In the genomic region with DNA sequence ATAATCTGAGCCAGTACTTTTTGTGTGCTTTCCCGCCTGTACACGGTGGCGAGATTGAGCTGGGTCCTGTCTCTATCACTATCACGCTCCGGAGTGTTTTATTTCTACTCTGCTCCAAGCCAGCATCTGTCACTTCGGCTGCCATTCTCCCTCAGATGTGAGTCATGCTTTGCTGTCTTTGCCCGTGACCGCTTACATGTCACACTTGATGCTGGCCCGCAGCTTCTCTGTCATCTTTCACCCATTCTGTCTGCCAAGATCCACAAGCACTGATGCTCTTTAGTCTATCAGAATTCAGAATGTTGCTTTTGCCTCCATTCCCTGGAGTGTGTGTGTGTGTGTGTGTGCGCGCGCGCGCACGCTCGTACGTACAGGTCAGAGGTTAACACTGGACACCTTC, we compare ENCODE assay signal across 17 mouse cellular contexts. TPM values are rescaled to one million over a fixed set of nuclear protein-coding genes. Genes with fewer than 3 reads are reported as not detected.
DNase-seq lines count a peak whose midpoint lies in the region; ATAC-seq lines count a peak whose summit lies in the region.
"Had no signal": no experiment of that assay in that cellular context is flagged by ENCODE, and none has a peak within 500 bp of the region (broad histone marks: within the 10 kb centered on the region; RNA-seq: fewer than 3 reads in every experiment).

No protein-coding gene starts in this region.

- H3K27ac ChIP-seq in hindbrain, embryonic 12.5 days = peak overlapping the region; percentile 81; the same call in 1 of the 2 replicates
- no peak overlapping the region for H3K27ac ChIP-seq in hindbrain, embryonic 10.5 days
- H3K27ac ChIP-seq in hindbrain, embryonic 15.5 days (replicated peaks) = peak overlapping the region; percentile 89
- peak overlapping the region; percentile 91 for H3K27ac ChIP-seq in midbrain, embryonic 16.5 days (ENCODE audit: low read length)
- H3K27ac ChIP-seq: embryonic facial prominence, embryonic 15.5 days; kidney, postnatal 0 days; macrophage had no signal

- H3K36me3 ChIP-seq in hindbrain, embryonic 12.5 days = no peaks in the 10 kb centered on the region
- no peaks in the 10 kb centered on the region for H3K36me3 ChIP-seq in hindbrain, embryonic 10.5 days
- H3K36me3 ChIP-seq in hindbrain, embryonic 15.5 days = no peaks in the 10 kb centered on the region
- H3K36me3 ChIP-seq in midbrain, embryonic 16.5 days (ENCODE audit: control insufficient read depth, insufficient read depth, low read length) = no peaks in the 10 kb centered on the region
- H3K36me3 ChIP-seq: embryonic facial prominence, embryonic 15.5 days; limb, embryonic 13.5 days; neural tube, embryonic 12.5 days had no signal

- H3K9ac ChIP-seq in hindbrain, embryonic 12.5 days = no peak overlapping the region
- H3K9ac ChIP-seq in hindbrain, embryonic 15.5 days = no peak overlapping the region
- no peak overlapping the region for H3K9ac ChIP-seq in midbrain, embryonic 16.5 days (ENCODE audit: low read depth, low read length)
- H3K9ac ChIP-seq: embryonic facial prominence, embryonic 15.5 days; limb, embryonic 13.5 days; neural tube, embryonic 12.5 days had no signal

- no peak for DNase-seq in hindbrain, embryonic 10.5 days (ENCODE audit: low spot score)
- DNase-seq in brain, adult 2 months (ENCODE audit: low read depth, low spot score) = peak; percentile 67
- no peak for DNase-seq in kidney, adult 11 months
- DNase-seq in cerebellum, postnatal 4 days (ENCODE audit: low spot score in 2 of 2) = no peak
- DNase-seq: cerebellum, adult 2 months; heart, postnatal 4 days; right cerebral cortex, adult 18-20 months; thymus, postnatal 25 days had no signal

- no peaks in the 10 kb centered on the region for H3K27me3 ChIP-seq in hindbrain, embryonic 12.5 days
- no peaks in the 10 kb centered on the region for H3K27me3 ChIP-seq in hindbrain, embryonic 10.5 days (ENCODE audit: insufficient read depth, poor library complexity, severe bottlenecking)
- no peaks in the 10 kb centered on the region for H3K27me3 ChIP-seq in hindbrain, embryonic 15.5 days
- no peaks in the 10 kb centered on the region for H3K27me3 ChIP-seq in midbrain, embryonic 16.5 days (ENCODE audit: control insufficient read depth, insufficient read depth, low read depth, low read length)
- H3K27me3 ChIP-seq: CH12.LX; embryonic facial prominence, embryonic 15.5 days; limb, embryonic 13.5 days; neural tube, embryonic 12.5 days had no signal

- H3K4me1 ChIP-seq in hindbrain, embryonic 12.5 days = peaks cover 26% of the 10 kb centered on the region
- peaks cover 26% of the 10 kb centered on the region for H3K4me1 ChIP-seq in hindbrain, embryonic 10.5 days (replicated peaks)
- H3K4me1 ChIP-seq in hindbrain, embryonic 15.5 days (replicated peaks) = peaks cover 26% of the 10 kb centered on the region
- H3K4me1 ChIP-seq in midbrain, embryonic 16.5 days (ENCODE audit: control insufficient read depth, insufficient read depth, low read length) = peaks cover 19% of the 10 kb centered on the region
- H3K4me1 ChIP-seq: embryonic facial prominence, embryonic 15.5 days had no signal

- H3K9me3 ChIP-seq in hindbrain, embryonic 12.5 days (replicated peaks) = no peaks in the 10 kb centered on the region
- no peaks in the 10 kb centered on the region for H3K9me3 ChIP-seq in hindbrain, embryonic 10.5 days
- no peaks in the 10 kb centered on the region for H3K9me3 ChIP-seq in hindbrain, embryonic 15.5 days
- no peaks in the 10 kb centered on the region for H3K9me3 ChIP-seq in midbrain, embryonic 16.5 days (replicated peaks; ENCODE audit: control insufficient read depth, low read length, poor library complexity, severe bottlenecking)
- H3K9me3 ChIP-seq: embryonic facial prominence, embryonic 15.5 days; limb, embryonic 13.5 days; neural tube, embryonic 12.5 days had no signal

- WGBS in hindbrain, embryonic 12.5 days = 95% methylated on average over 17 of the region's 17 CpGs
- 95% methylated on average over 17 of the region's 17 CpGs for WGBS in hindbrain, embryonic 10.5 days
- 92% methylated on average over 17 of the region's 17 CpGs for WGBS in hindbrain, embryonic 15.5 days
- WGBS in midbrain, embryonic 16.5 days = 91% methylated on average over 17 of the region's 17 CpGs

- no peak for ATAC-seq in hindbrain, embryonic 12.5 days (ENCODE audit: low FRiP score)
- ATAC-seq in hindbrain, embryonic 15.5 days (ENCODE audit: low FRiP score, low read depth) = no peak
- ATAC-seq in midbrain, embryonic 16.5 days = no peak

- H3K4me2 ChIP-seq in hindbrain, embryonic 12.5 days (replicated peaks) = no peak overlapping the region
- no peak overlapping the region for H3K4me2 ChIP-seq in hindbrain, embryonic 15.5 days
- no peak overlapping the region for H3K4me2 ChIP-seq in midbrain, embryonic 16.5 days (ENCODE audit: low read length)
- H3K4me2 ChIP-seq: embryonic facial prominence, embryonic 15.5 days; limb, embryonic 13.5 days; neural tube, embryonic 12.5 days had no signal

- no peak overlapping the region for H3K4me3 ChIP-seq in hindbrain, embryonic 12.5 days
- no peak overlapping the region for H3K4me3 ChIP-seq in hindbrain, embryonic 10.5 days
- no peak overlapping the region for H3K4me3 ChIP-seq in hindbrain, embryonic 15.5 days
- no peak overlapping the region for H3K4me3 ChIP-seq in midbrain, embryonic 16.5 days (ENCODE audit: low read depth, low read length)
- H3K4me3 ChIP-seq: embryonic facial prominence, embryonic 15.5 days; limb, embryonic 13.5 days; neural tube, embryonic 12.5 days had no signal

RNA-seq across cellular contexts. Expression of gene Cstad, which starts 33.5 kb away (rescaled TPM):
- 0.45 and 0.89 TPM in 2 replicates for polyA plus RNA-seq in hindbrain, embryonic 12.5 days (2016; fragmentation: Nextera tagmentation; extraction: Ambion mirVana)
- 0.33 and 0.47 TPM in 2 replicates for polyA plus RNA-seq in hindbrain, embryonic 10.5 days (2016; fragmentation: Nextera tagmentation; extraction: Ambion mirVana)
- polyA plus RNA-seq in hindbrain, embryonic 15.5 days (2015; fragmentation: Nextera tagmentation; extraction: Ambion mirVana) = 0.51 and 0.94 TPM in 2 replicates
- 0.62 TPM in 2 replicates for polyA plus RNA-seq in midbrain, embryonic 16.5 days (2015; fragmentation: Nextera tagmentation; extraction: Ambion mirVana)
